Mouse (Mus musculus) embryonic fibroblast, embryonic 13.5 days (primary cell): ENCODE data around the gene Slc7a5.

Experiments used
- CTCF ChIP-seq: IDR thresholded peaks from 2 replicates; pipeline ENCODE4 v1.5.1; 2011; ENCODE audit warnings: mild to moderate bottlenecking, control low read depth, low read length, moderate library complexity, borderline replicate concordance; ENCODE audit not compliant: insufficient read depth
- POLR2A ChIP-seq: IDR thresholded peaks from 2 replicates; pipeline ENCODE4 v1.6.1; 2011; ENCODE audit warnings: low read depth, mild to moderate bottlenecking, control low read depth, low read length, moderate library complexity

GRCm38 (mm10) chr8:121936391-121936790, 28.9 kb upstream of the Slc7a5 start:
- TF ChIP-seq CTCF (no peak), POLR2A (no peak)
